Mouse (Mus musculus): ENCODE measurements at regions not wholly inside any gene's neighbourhood (a gene's known extent, or its start where the extent isn't known, plus 50 kb on each side); places are given as distances from the start of the nearest gene placed in this dataset.

DNA sequence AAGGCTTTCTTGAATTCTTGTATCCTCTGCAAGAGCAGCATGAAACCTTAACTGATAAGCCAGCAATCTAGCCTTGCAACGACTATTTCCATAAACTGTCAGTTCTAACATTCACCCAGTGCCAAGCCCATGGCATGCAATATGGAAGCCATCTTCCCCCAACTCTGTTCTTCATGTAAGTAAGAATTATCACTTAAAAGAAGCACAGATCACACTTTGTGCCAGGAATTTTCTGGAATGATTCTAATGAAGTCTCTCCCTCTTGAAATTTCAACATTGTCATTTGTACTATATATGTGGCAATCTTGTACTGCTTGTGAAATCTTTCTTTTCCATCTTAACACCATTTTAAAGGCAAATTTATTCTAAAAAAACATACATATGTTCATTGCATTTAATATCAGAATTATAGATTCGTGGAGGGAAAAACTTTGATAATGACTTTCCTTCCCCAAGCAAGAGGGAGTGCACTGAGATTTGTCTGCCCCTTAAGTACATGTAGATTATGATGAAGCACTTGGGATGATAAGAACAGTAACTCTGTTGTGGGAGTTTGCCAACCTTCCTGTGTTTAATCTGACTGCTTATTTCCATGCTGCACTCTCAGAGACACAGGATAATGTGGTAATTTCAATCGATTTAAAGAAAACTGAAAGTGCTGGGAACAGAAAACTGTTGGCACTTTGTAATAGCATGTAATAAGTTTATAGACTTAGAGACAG is 447.2 kb upstream of the Slc39a10 start:
- H3K4me3 ChIP-seq (ENCODE audit: insufficient read depth, low read length) = no peak overlapping the region
- TF ChIP-seq POLR2A (IDR thresholded peaks at IDR 0.05; ENCODE audit: extremely low read depth, insufficient read depth, low read length) (no peak), CTCF (IDR thresholded peaks at IDR 0.05; ENCODE audit: extremely low read depth, insufficient read depth, low read length) (no peak)
- no peaks in the 10 kb centered on the region for H3K4me1 ChIP-seq (ENCODE audit: control insufficient read depth, insufficient read depth, low read length)
- H3K27ac ChIP-seq (ENCODE audit: insufficient read depth, low read length) = no peak overlapping the region

DNA sequence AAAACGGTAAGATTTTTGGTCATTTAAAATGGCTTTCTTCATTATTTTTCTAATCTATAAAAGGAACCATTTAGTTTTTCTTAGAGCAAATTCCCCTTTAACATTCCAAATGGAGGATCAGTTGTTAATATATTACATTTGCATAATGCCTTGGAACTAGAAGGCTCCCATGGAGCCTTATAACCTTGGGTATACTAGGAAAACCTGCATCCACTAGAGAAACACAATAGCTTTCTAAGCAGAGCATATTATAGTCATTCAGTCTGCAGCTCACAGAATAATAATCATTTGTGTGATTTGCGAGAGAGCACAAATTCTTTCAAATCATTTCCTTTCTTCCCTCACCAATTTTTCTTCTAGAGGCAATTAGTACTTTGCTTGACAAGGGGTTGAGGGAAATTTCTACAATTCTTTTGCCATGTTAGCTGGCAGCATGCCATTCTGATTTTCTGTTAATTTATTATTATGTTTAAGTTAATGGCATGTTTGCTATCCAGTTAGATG is 418.0 kb upstream of the Slc39a10 start:
- TF ChIP-seq POLR2A (IDR thresholded peaks at IDR 0.05; ENCODE audit: extremely low read depth, insufficient read depth, low read length) (no peak), CTCF (IDR thresholded peaks at IDR 0.05; ENCODE audit: extremely low read depth, insufficient read depth, low read length) (no peak)
- Histone ChIP-seq H3K27ac (ENCODE audit: insufficient read depth, low read length) (no peak overlapping the region), H3K4me1 (ENCODE audit: control insufficient read depth, insufficient read depth, low read length) (no peaks in the 10 kb centered on the region), H3K4me3 (ENCODE audit: insufficient read depth, low read length) (no peak overlapping the region)

- no peaks in the 10 kb centered on the region for H3K4me1 ChIP-seq (ENCODE audit: control insufficient read depth, insufficient read depth, low read length)
- no peak overlapping the region for H3K27ac ChIP-seq (ENCODE audit: insufficient read depth, low read length)
- TF ChIP-seq CTCF (IDR thresholded peaks at IDR 0.05; ENCODE audit: extremely low read depth, insufficient read depth, low read length) = no peak
- TF ChIP-seq POLR2A (IDR thresholded peaks at IDR 0.05; ENCODE audit: extremely low read depth, insufficient read depth, low read length) = no peak
- H3K4me3 ChIP-seq (ENCODE audit: insufficient read depth, low read length) = no peak overlapping the region
Observed at GRCm38 (mm10) chr1:47306961-47307360, 414.3 kb upstream of the Slc39a10 start.

DNA sequence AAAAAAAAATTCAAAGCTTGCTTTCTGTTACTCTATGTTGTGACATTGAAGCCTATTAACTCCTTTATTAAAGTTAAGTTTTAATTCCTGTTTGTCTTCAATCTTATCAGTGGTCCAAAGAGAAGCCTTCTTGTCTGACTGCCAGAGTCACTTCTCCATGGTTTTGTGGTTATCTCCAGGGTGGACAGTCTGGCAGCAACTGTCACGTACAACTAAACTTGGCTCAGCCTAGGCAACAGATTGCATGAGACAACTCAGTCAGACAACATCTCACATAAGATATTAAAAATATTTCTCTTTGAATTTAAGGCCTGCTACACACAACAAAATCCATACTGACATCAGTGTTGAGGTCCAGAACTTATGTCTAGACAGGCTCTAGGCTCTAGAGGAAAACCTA is 406.7 kb upstream of the Slc39a10 start:
- no peak overlapping the region for H3K4me3 ChIP-seq (ENCODE audit: insufficient read depth, low read length)
- H3K4me1 ChIP-seq (ENCODE audit: control insufficient read depth, insufficient read depth, low read length) = no peaks in the 10 kb centered on the region
- TF ChIP-seq POLR2A (IDR thresholded peaks at IDR 0.05; ENCODE audit: extremely low read depth, insufficient read depth, low read length) (no peak), CTCF (IDR thresholded peaks at IDR 0.05; ENCODE audit: extremely low read depth, insufficient read depth, low read length) (no peak)
- H3K27ac ChIP-seq (ENCODE audit: insufficient read depth, low read length) = no peak overlapping the region

GRCm38 (mm10) chr1:47285639-47286038 is 393.0 kb upstream of the Slc39a10 start:
- TF ChIP-seq POLR2A (IDR thresholded peaks at IDR 0.05; ENCODE audit: extremely low read depth, insufficient read depth, low read length) = no peak
- TF ChIP-seq CTCF (IDR thresholded peaks at IDR 0.05; ENCODE audit: extremely low read depth, insufficient read depth, low read length) = no peak
- H3K4me3 ChIP-seq (ENCODE audit: insufficient read depth, low read length) = no peak overlapping the region
- H3K4me1 ChIP-seq (ENCODE audit: control insufficient read depth, insufficient read depth, low read length) = no peaks in the 10 kb centered on the region
- H3K27ac ChIP-seq (ENCODE audit: insufficient read depth, low read length) = no peak overlapping the region

GRCm38 (mm10) chr1:47278321-47279020 is 385.8 kb upstream of the Slc39a10 start:
- Histone ChIP-seq H3K4me1 (ENCODE audit: control insufficient read depth, insufficient read depth, low read length) (no peaks in the 10 kb centered on the region), H3K27ac (ENCODE audit: insufficient read depth, low read length) (no peak overlapping the region), H3K4me3 (ENCODE audit: insufficient read depth, low read length) (no peak overlapping the region)
- no peak for TF ChIP-seq POLR2A (IDR thresholded peaks at IDR 0.05; ENCODE audit: extremely low read depth, insufficient read depth, low read length)
- no peak for TF ChIP-seq CTCF (IDR thresholded peaks at IDR 0.05; ENCODE audit: extremely low read depth, insufficient read depth, low read length)

GRCm38 (mm10) chr1:47277839-47278238 is 385.2 kb upstream of the Slc39a10 start:
- no peak for TF ChIP-seq CTCF (IDR thresholded peaks at IDR 0.05; ENCODE audit: extremely low read depth, insufficient read depth, low read length)
- no peak for TF ChIP-seq POLR2A (IDR thresholded peaks at IDR 0.05; ENCODE audit: extremely low read depth, insufficient read depth, low read length)
- Histone ChIP-seq H3K27ac (ENCODE audit: insufficient read depth, low read length) (no peak overlapping the region), H3K4me1 (ENCODE audit: control insufficient read depth, insufficient read depth, low read length) (no peaks in the 10 kb centered on the region), H3K4me3 (ENCODE audit: insufficient read depth, low read length) (no peak overlapping the region)

DNA sequence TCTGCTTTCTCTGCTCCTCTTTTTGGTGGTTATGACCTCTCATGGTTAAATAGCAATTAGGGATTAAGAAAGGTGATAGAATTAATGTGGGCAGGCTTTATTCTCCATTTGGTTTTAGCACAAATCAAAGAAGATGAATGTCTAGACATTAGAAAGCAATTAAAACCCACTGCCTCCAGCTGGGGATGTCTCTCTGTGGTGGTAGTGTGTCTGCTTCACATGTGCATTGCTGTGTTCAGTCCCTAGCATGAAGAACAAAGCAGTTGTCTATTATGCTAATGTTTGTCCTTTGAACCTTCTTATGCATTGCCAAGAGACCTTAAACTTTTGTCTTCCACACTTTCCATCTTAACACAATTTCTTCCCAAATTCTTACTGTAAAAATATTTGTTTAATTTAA is 379.5 kb upstream of the Slc39a10 start:
- Histone ChIP-seq H3K4me3 (ENCODE audit: insufficient read depth, low read length) (no peak overlapping the region), H3K4me1 (ENCODE audit: control insufficient read depth, insufficient read depth, low read length) (no peaks in the 10 kb centered on the region), H3K27ac (ENCODE audit: insufficient read depth, low read length) (no peak overlapping the region)
- TF ChIP-seq POLR2A (IDR thresholded peaks at IDR 0.05; ENCODE audit: extremely low read depth, insufficient read depth, low read length) = no peak
- TF ChIP-seq CTCF (IDR thresholded peaks at IDR 0.05; ENCODE audit: extremely low read depth, insufficient read depth, low read length) = no peak

DNA sequence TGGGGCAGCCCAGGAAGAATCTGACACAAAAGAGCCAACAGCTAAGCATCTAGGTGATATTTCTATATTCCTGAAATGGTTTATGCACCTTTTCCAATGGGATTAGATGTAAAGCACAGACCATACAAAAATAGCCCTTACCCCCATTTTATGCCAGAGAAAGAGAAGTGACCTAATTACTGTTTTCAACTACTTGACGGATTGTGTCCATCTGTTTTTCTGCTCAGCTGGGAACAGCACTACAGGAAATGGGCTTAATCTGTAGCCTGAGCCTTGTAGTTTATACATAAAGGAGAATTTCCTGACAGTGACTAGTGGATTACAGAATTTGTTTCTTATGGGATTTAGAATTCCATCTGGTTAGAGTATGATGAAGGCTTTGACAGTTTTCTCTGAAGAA is 371.0 kb upstream of the Slc39a10 start:
- H3K4me1 ChIP-seq (ENCODE audit: control insufficient read depth, insufficient read depth, low read length) = no peaks in the 10 kb centered on the region
- TF ChIP-seq POLR2A (IDR thresholded peaks at IDR 0.05; ENCODE audit: extremely low read depth, insufficient read depth, low read length) (no peak), CTCF (IDR thresholded peaks at IDR 0.05; ENCODE audit: extremely low read depth, insufficient read depth, low read length) (no peak)
- no peak overlapping the region for H3K27ac ChIP-seq (ENCODE audit: insufficient read depth, low read length)
- no peak overlapping the region for H3K4me3 ChIP-seq (ENCODE audit: insufficient read depth, low read length)
